Mouse (Mus musculus) adrenal gland, adult (tissue): ENCODE measurements around the gene Nfatc2ip.
A peak's percentile ranks its signal among the peaks of the same experiment; 100 is the strongest.

Source experiments
- DNase-seq, 2 experiments: peaks; one replicate each; pipeline ENCODE4 v3.0.0; 2022 to 2023; ENCODE audit warnings: low spot score in 1 of 2; ENCODE audit not compliant: inconsistent age in 2 of 2

The Nfatc2ip gene

GRCm38 (mm10) chr7:126396298-126397119 is at the start of gene Nfatc2ip:
Gene Nfatc2ip (minus strand): TSS chr7:126396737.
- DNase-seq: peak; percentile 95 to 100

GRCm38 (mm10) chr7:126446217-126446616 is 49.7 kb upstream of the Nfatc2ip start:
- DNase-seq: no peak

- DNase-seq: no peak
Measured at GRCm38 (mm10) chr7:126445104-126445815, 48.7 kb upstream of the Nfatc2ip start.

GRCm38 (mm10) chr7:126444536-126444935 is 48.0 kb upstream of the Nfatc2ip start:
- no peak for DNase-seq

GRCm38 (mm10) chr7:126443997-126444396 is 47.5 kb upstream of the Nfatc2ip start:
- no peak for DNase-seq

GRCm38 (mm10) chr7:126440134-126440533 is 43.6 kb upstream of the Nfatc2ip start:
- no peak for DNase-seq

- peak; percentile 69 to 88 for DNase-seq
Measured at GRCm38 (mm10) chr7:126436851-126437250, 40.3 kb upstream of the Nfatc2ip start.

- peak in 1 of 2 experiments; percentile 51 for DNase-seq
Measured at GRCm38 (mm10) chr7:126435801-126436200, 39.3 kb upstream of the Nfatc2ip start.

- peak; percentile 78 to 90 for DNase-seq
Measured at GRCm38 (mm10) chr7:126434726-126435125, 38.2 kb upstream of the Nfatc2ip start.

GRCm38 (mm10) chr7:126430167-126430566 is 33.6 kb upstream of the Nfatc2ip start:
- peak; percentile 34 to 61 for DNase-seq

GRCm38 (mm10) chr7:126429503-126429898 is 33.0 kb upstream of the Nfatc2ip start:
- no peak for DNase-seq

- DNase-seq: peak; percentile 97 to 99
Measured at GRCm38 (mm10) chr7:126428631-126429502, 32.3 kb upstream of the Nfatc2ip start, which contains the start of gene Rabep2. Gene Rabep2 (plus strand): TSS chr7:126428759.

GRCm38 (mm10) chr7:126428154-126428553 is 31.6 kb upstream of the Nfatc2ip start:
- DNase-seq: no peak

GRCm38 (mm10) chr7:126427323-126427860 is 30.9 kb upstream of the Nfatc2ip start:
- DNase-seq: peak in 1 of 2 experiments; percentile 29

- no peak for DNase-seq
Measured at GRCm38 (mm10) chr7:126424161-126424560, 27.6 kb upstream of the Nfatc2ip start.

- no peak for DNase-seq
Measured at GRCm38 (mm10) chr7:126421756-126422155, 25.2 kb upstream of the Nfatc2ip start.

- DNase-seq: no peak
Measured at GRCm38 (mm10) chr7:126418496-126418895, 22.0 kb upstream of the Nfatc2ip start.

- peak in 1 of 2 experiments; percentile 39 for DNase-seq
Measured at GRCm38 (mm10) chr7:126417606-126418005, 21.1 kb upstream of the Nfatc2ip start.

GRCm38 (mm10) chr7:126417045-126417444 is 20.5 kb upstream of the Nfatc2ip start:
- no peak for DNase-seq

GRCm38 (mm10) chr7:126416615-126417014 is 20.1 kb upstream of the Nfatc2ip start:
- DNase-seq: no peak

- DNase-seq: no peak
Measured at GRCm38 (mm10) chr7:126414725-126415124, 18.2 kb upstream of the Nfatc2ip start, which contains the start of gene Cd19. Gene Cd19 (minus strand): TSS chr7:126414889.
